Mouse (Mus musculus) CH12.LX (cell line): ENCODE data around the gene Pradc1. TPM values are rescaled to one million over a fixed set of nuclear protein-coding genes. Genes with fewer than 3 reads are reported as not detected.

Experiments
- DNase-seq: peaks from one replicate; pipeline ENCODE4 v3.0.0-alpha.2; 2013; ENCODE audit errors: extremely low read depth
- H3K27ac ChIP-seq: 2 replicates; pipeline ENCODE4 v1.5.1; 2012; ENCODE audit warnings: low read depth, mild to moderate bottlenecking, control low read depth, moderate library complexity; ENCODE audit not compliant: insufficient read depth
- H3K27me3 ChIP-seq: replicated peaks from 2 replicates; pipeline ENCODE3; 2012; ENCODE audit warnings: inconsistent platforms
- H3K36me3 ChIP-seq, 2 experiments: replicated peaks in 1 of 2; 2 replicates each; pipeline versions ENCODE3 to v1.6.1; 2012; ENCODE audit warnings: inconsistent platforms in 1 of 2, low read length in 1 of 2, mild to moderate bottlenecking in 1 of 2, mixed read lengths in 1 of 2, moderate library complexity in 1 of 2; ENCODE audit not compliant: control insufficient read depth in 1 of 2, insufficient read depth in 1 of 2
- H3K4me1 ChIP-seq, 2 experiments: 2 replicates each; pipeline ENCODE4 v1.6.1; 2012; ENCODE audit warnings: inconsistent platforms in 1 of 2, moderate library complexity in 1 of 2; ENCODE audit not compliant: insufficient read depth in 2 of 2, control insufficient read depth in 1 of 2
- H3K4me2 ChIP-seq: 2 replicates; pipeline ENCODE4 v1.6.1; 2012; ENCODE audit warnings: low read depth, mild to moderate bottlenecking, control low read depth; ENCODE audit not compliant: poor library complexity, insufficient read depth, severe bottlenecking
- H3K4me3 ChIP-seq, 3 experiments: fragments of 150-350 bp in 1 of 3; sonication (generic) in 1 of 3; replicated peaks in 1 of 3; 2 replicates each; pipeline versions ENCODE3 to v1.5.1; 2011 to 2012; ENCODE audit warnings: low read depth in 2 of 3, low read length in 2 of 3, mild to moderate bottlenecking in 2 of 3, moderate library complexity in 2 of 3, control low read depth in 1 of 3, improper control_type of control experiment in 1 of 3, inconsistent platforms in 1 of 3, mixed read lengths in 1 of 3; ENCODE audit not compliant: poor library complexity in 1 of 3
- H3K79me2 ChIP-seq: replicated peaks from 2 replicates; pipeline ENCODE4 v1.6.1; 2012; ENCODE audit warnings: mild to moderate bottlenecking, moderate library complexity; ENCODE audit not compliant: control insufficient read depth, poor library complexity, insufficient read depth, severe bottlenecking; ENCODE audit errors: extremely low read depth
- H3K9ac ChIP-seq: 2 replicates; pipeline ENCODE4 v1.6.1; 2012; ENCODE audit warnings: low read depth, mild to moderate bottlenecking, control low read depth, moderate library complexity; ENCODE audit not compliant: insufficient read depth
- H3K9me3 ChIP-seq: replicated peaks from 2 replicates; pipeline ENCODE3; 2012; ENCODE audit warnings: low read length, inconsistent platforms, mixed read lengths
- BHLHE40 ChIP-seq: IDR thresholded peaks from 2 replicates; pipeline ENCODE4 v1.6.1; 2011; ENCODE audit warnings: mild to moderate bottlenecking, low read depth, low read length, improper control_type of control experiment
- CHD2 ChIP-seq: IDR thresholded peaks from 2 replicates; pipeline ENCODE4 v1.6.1; 2011; ENCODE audit warnings: low read length, improper control_type of control experiment
- CTCF ChIP-seq, 2 experiments: IDR thresholded peaks in 1 of 2; conservative IDR thresholded peaks in 1 of 2; 2 replicates each; pipeline ENCODE4 v1.5.1; 2011 to 2012; ENCODE audit warnings: low read depth in 2 of 2, low read length in 2 of 2, improper control_type of control experiment in 1 of 2, inconsistent platforms in 1 of 2, mild to moderate bottlenecking in 1 of 2, moderate library complexity in 1 of 2
- E2F4 ChIP-seq: IDR thresholded peaks from 2 replicates; pipeline ENCODE4 v1.6.1; 2011; ENCODE audit warnings: low read depth, low read length, improper control_type of control experiment; ENCODE audit not compliant: insufficient replicate concordance
- ELF1 ChIP-seq: IDR thresholded peaks from 2 replicates; pipeline ENCODE4 v1.6.1; 2014; ENCODE audit warnings: low read depth, mild to moderate bottlenecking, inconsistent platforms, low read length, improper control_type of control experiment
- EP300 ChIP-seq: IDR thresholded peaks from 2 replicates; pipeline ENCODE4 v1.6.1; 2011; ENCODE audit warnings: low read length, improper control_type of control experiment
- HCFC1 ChIP-seq: IDR thresholded peaks from 2 replicates; pipeline ENCODE4 v1.6.1; 2012; ENCODE audit warnings: low read depth, mild to moderate bottlenecking, inconsistent platforms, low read length, improper control_type of control experiment
- IRF4 ChIP-seq: IDR thresholded peaks from 2 replicates; pipeline ENCODE4 v1.6.1; 2014; ENCODE audit warnings: low read depth, mild to moderate bottlenecking, inconsistent platforms, low read length, improper control_type of control experiment
- JUND ChIP-seq: conservative IDR thresholded peaks from 2 replicates; pipeline ENCODE4 v1.6.1; 2011; ENCODE audit warnings: low read depth, low read length, improper control_type of control experiment
- KAT2A ChIP-seq: IDR thresholded peaks from 2 replicates; pipeline ENCODE4 v1.6.1; 2012; ENCODE audit warnings: low read length, improper control_type of control experiment, inconsistent platforms; ENCODE audit not compliant: insufficient replicate concordance
- MAX ChIP-seq: IDR thresholded peaks from 2 replicates; pipeline ENCODE4 v1.6.1; 2011; ENCODE audit warnings: low read length, improper control_type of control experiment
- MEF2A ChIP-seq: IDR thresholded peaks from 2 replicates; pipeline ENCODE4 v1.6.1; 2014; ENCODE audit warnings: low read depth, mild to moderate bottlenecking, inconsistent platforms, low read length, improper control_type of control experiment, borderline replicate concordance
- MXI1 ChIP-seq: IDR thresholded peaks from 2 replicates; pipeline ENCODE4 v1.6.1; 2011; ENCODE audit warnings: mild to moderate bottlenecking, low read depth, low read length, improper control_type of control experiment
- MYC ChIP-seq: IDR thresholded peaks from 2 replicates; pipeline ENCODE4 v1.6.1; 2011; ENCODE audit warnings: low read depth, mild to moderate bottlenecking, improper control_type of control experiment, low read length
- PAX5 ChIP-seq: IDR thresholded peaks from 2 replicates; pipeline ENCODE4 v1.6.1; 2012; ENCODE audit warnings: low read length, inconsistent platforms, mixed read lengths
- POLR2A ChIP-seq: IDR thresholded peaks from 2 replicates; pipeline ENCODE4 v1.6.1; 2011; ENCODE audit warnings: low read depth, mild to moderate bottlenecking, improper control_type of control experiment, low read length
- POLR2AphosphoS2 ChIP-seq: IDR thresholded peaks from 2 replicates; pipeline ENCODE4 v1.6.1; 2011; ENCODE audit warnings: low read depth, low read length, improper control_type of control experiment
- RAD21 ChIP-seq: IDR thresholded peaks from 2 replicates; pipeline ENCODE4 v1.6.1; 2011; ENCODE audit warnings: low read depth, mild to moderate bottlenecking, low read length, improper control_type of control experiment, moderate library complexity
- RCOR1 ChIP-seq: conservative IDR thresholded peaks from 2 replicates; pipeline ENCODE4 v1.6.1; 2012; ENCODE audit warnings: low read depth, mild to moderate bottlenecking, inconsistent platforms, low read length, improper control_type of control experiment
- TBP ChIP-seq: conservative IDR thresholded peaks from 2 replicates; pipeline ENCODE4 v1.6.1; 2011; ENCODE audit warnings: low read depth, low read length, improper control_type of control experiment
- TCF12 ChIP-seq: IDR thresholded peaks from 2 replicates; pipeline ENCODE4 v1.6.1; 2014; ENCODE audit warnings: low read depth, mild to moderate bottlenecking, inconsistent platforms, low read length, improper control_type of control experiment
- UBTF ChIP-seq: IDR thresholded peaks from 2 replicates; pipeline ENCODE4 v1.6.1; 2012; ENCODE audit warnings: low read depth, mild to moderate bottlenecking, inconsistent platforms, low read length, improper control_type of control experiment, moderate library complexity
- USF2 ChIP-seq: conservative IDR thresholded peaks from 2 replicates; pipeline ENCODE4 v1.6.1; 2011; ENCODE audit warnings: low read depth, low read length, improper control_type of control experiment
- ZKSCAN1 ChIP-seq: IDR thresholded peaks from 2 replicates; pipeline ENCODE4 v1.6.1; 2012; ENCODE audit warnings: low read depth, inconsistent platforms, low read length, improper control_type of control experiment, borderline replicate concordance
- ZNF384 ChIP-seq: IDR thresholded peaks from 2 replicates; pipeline ENCODE4 v1.6.1; 2012; ENCODE audit warnings: low read depth, low read length, improper control_type of control experiment, inconsistent platforms
- dilution Hi-C: fragments of 300-500 bp; cut with MboI; formaldehyde crosslinking; loops from 2 replicates; pipeline ENCODE4 v1.14.3; 2020; ENCODE audit warnings: low sequenced_read_pairs; ENCODE audit not compliant: extremely low pct_unique_long_range_greater_than_20kb, extremely low pct_ligation_motif_present
- in situ Hi-C: fragments of 300-500 bp; cut with MboI; formaldehyde crosslinking; loops from 3 replicates; pipeline ENCODE4 v1.14.3; 2019; ENCODE audit warnings: low sequenced_read_pairs, low pct_ligation_motif_present, low pct_unique_long_range_greater_than_20kb, mixed read lengths
- polyA plus RNA-seq: library from polyadenylated mRNA; unstranded; fragments of >175 nt; gene quantifications from 2 replicates; pipeline ENCODE4 v1.2.1, GENCODE M21; 2012; ENCODE audit warnings: low read depth; ENCODE audit not compliant: insufficient read length
- total RNA-seq, 2 experiments: library from RNA; depleted of rRNA; stranded (reverse); fragments of 300-350 nt in 1 of 2; fragments of >200 nt in 1 of 2; gene quantifications; 2 replicates each; pipeline ENCODE4 v1.2.3; 2012 to 2014

Gene Pradc1
- total and polyA plus RNA-seq, 3 experiments = 11.0 to 18.8 (median 16.3) TPM

DNA sequence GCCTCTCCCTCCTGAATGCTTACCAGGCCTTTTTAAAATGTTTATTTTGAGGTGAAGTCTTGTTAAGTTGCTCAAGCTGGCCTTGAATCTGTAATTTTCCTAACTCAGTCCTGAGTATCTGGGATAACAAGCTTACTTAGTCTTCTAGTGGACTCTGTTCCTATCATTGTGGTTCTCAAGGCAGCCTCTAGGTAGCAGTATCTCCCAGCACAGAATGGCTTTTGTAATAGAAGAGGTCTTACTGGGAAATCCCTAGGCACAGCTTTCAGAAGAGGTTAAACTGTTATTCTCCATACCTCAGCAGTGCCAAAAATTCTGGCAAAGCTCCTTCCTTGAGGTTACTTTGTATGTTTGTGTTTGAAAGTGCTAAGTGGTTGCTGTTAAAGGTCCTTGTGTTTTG lies 13.6 kb upstream of the Pradc1 start:
- dilution Hi-C loops = no loop called here
- Histone ChIP-seq H3K79me2 (peaks cover 6% of the 10 kb centered on the region; the same call in 1 of the 2 replicates), H3K36me3 (peaks cover 85 to 97% of the 10 kb centered on the region in 2 experiments), H3K9me3 (no peaks in the 10 kb centered on the region), H3K9ac (no peak overlapping the region), H3K4me2 (no peak overlapping the region), H3K4me1 (peaks cover 0 to 5% of the 10 kb centered on the region in 2 experiments; a peak in 1 of 4 replicates), H3K4me3 (no peak overlapping the region), H3K27me3 (no peaks in the 10 kb centered on the region), H3K27ac (no peak overlapping the region)
- no peak for TF ChIP-seq POLR2A
- no peak for TF ChIP-seq POLR2AphosphoS2
- TF ChIP-seq KAT2A = no peak
- TF ChIP-seq MXI1 = no peak
- peak in 1 of 2 experiments; percentile 42; a peak in 2 of 4 replicates for TF ChIP-seq CTCF (conservative IDR thresholded peaks at IDR 0.05 in 1 of 2, IDR thresholded peaks at IDR 0.05 in 1 of 2; ENCODE audit: low read depth in 2 of 2, low read length in 2 of 2)
- peak; percentile 5 for TF ChIP-seq RAD21
- TF ChIP-seq E2F4 = no peak
- in situ Hi-C loops = loop anchor here (25.0 kb wide), 1 partner anchor 447 kb away; the partner anchor contains the start of genes Nat8f1, Nat8f4 and Tprkb
- DNase-seq = no peak

DNA sequence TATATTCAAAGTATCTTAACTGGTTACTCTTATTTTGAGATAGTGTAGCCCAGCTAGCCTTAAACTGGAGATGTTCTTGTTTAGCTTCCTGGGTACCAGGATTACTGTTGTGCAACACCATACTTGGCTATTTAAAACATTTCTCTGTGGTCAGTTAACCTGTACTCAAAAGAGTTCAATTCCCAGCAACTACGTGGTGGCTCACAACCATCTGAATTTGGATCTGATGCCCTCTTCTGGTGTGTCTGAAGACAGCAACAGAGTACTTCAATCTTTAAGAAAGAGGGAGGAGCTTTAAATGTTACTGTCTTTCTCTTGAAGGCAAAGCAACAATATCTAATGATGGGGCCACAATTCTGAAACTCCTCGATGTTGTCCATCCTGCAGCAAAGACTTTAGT lies 7.9 kb upstream of the Pradc1 start:
- Histone ChIP-seq H3K4me2 (no peak overlapping the region), H3K9ac (no peak overlapping the region), H3K27ac (no peak overlapping the region), H3K4me3 (no peak overlapping the region), H3K9me3 (no peaks in the 10 kb centered on the region), H3K36me3 (peaks cover 57 to 90% of the 10 kb centered on the region in 2 experiments), H3K27me3 (no peaks in the 10 kb centered on the region), H3K4me1 (peaks cover 2 to 27% of the 10 kb centered on the region in 2 experiments; a peak in 3 of 4 replicates), H3K79me2 (peaks cover 54% of the 10 kb centered on the region)
- DNase-seq = no peak
- no peak for TF ChIP-seq POLR2AphosphoS2
- no peak for TF ChIP-seq TCF12
- dilution Hi-C loops = no loop called here
- in situ Hi-C loops = loop anchor here (25.0 kb wide), 1 partner anchor 453 kb away; the partner anchor contains the start of genes Nat8f1, Nat8f4 and Tprkb

DNA sequence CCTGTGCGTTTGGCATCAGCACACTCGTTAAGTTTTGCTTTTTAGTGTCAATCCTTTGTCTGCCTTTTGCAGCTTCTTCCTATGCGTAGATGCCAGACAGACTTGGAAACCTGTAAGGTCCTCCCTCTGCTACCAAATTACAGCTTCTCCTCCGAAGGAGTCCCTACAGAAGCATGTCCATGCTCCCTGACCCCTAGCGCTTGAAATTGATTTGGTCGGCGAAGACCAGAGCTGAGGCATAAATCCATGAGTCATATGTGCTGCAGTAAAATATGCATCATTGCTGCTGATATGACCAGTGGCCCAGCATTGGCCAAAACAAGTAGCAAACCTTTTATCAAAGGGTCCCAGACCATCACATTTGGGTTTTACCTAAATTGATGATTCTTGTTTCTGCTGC lies 1.0 kb upstream of the Pradc1 start:
- peak overlapping the region; percentile 93 for H3K9ac ChIP-seq
- peaks cover 0 to 51% of the 10 kb centered on the region in 2 experiments for H3K36me3 ChIP-seq
- no peak for TF ChIP-seq POLR2AphosphoS2
- no peak for TF ChIP-seq BHLHE40
- no peak for TF ChIP-seq HCFC1
- TF ChIP-seq TBP = no peak
- TF ChIP-seq TCF12 = no peak
- TF ChIP-seq ELF1 = no peak
- no peak for TF ChIP-seq UBTF
- no peak for TF ChIP-seq EP300
- TF ChIP-seq MEF2A = no peak
- no peak for TF ChIP-seq RAD21
- TF ChIP-seq PAX5 = no peak
- no peak for TF ChIP-seq USF2
- TF ChIP-seq CHD2 = no peak
- no peak for TF ChIP-seq MAX
- no peak for TF ChIP-seq IRF4
- TF ChIP-seq RCOR1 = no peak
- TF ChIP-seq ZNF384 = no peak
- TF ChIP-seq JUND = no peak
- no peak for TF ChIP-seq ZKSCAN1
- no peak for TF ChIP-seq MYC
- TF ChIP-seq, all 38 proteins: peak for 0
- Histone ChIP-seq H3K79me2 (peaks cover 57% of the 10 kb centered on the region), H3K4me1 (peaks cover 2 to 51% of the 10 kb centered on the region in 2 experiments; a peak in 3 of 4 replicates), H3K4me3 (peak overlapping the region; percentile 76 to 93 (median 89)), H3K4me2 (peak overlapping the region; percentile 97), H3K27ac (peak overlapping the region; percentile 54), H3K27me3 (no peaks in the 10 kb centered on the region), H3K9me3 (no peaks in the 10 kb centered on the region)
- in situ Hi-C loops = loop anchor here (25.0 kb wide), 1 partner anchor 459 kb away; the partner anchor contains the start of genes Nat8f1, Nat8f4 and Tprkb
- dilution Hi-C loops = no loop called here
- no peak for DNase-seq
